Mouse (Mus musculus): ENCODE measurements around the gene Phldb3. TPM values are rescaled to one million over a fixed set of nuclear protein-coding genes. Genes with fewer than 3 reads are reported as not detected.

The Phldb3 gene
- total and polyA plus RNA-seq, 3 experiments: 0.89 to 3.6 (median 3.5) TPM

DNA sequence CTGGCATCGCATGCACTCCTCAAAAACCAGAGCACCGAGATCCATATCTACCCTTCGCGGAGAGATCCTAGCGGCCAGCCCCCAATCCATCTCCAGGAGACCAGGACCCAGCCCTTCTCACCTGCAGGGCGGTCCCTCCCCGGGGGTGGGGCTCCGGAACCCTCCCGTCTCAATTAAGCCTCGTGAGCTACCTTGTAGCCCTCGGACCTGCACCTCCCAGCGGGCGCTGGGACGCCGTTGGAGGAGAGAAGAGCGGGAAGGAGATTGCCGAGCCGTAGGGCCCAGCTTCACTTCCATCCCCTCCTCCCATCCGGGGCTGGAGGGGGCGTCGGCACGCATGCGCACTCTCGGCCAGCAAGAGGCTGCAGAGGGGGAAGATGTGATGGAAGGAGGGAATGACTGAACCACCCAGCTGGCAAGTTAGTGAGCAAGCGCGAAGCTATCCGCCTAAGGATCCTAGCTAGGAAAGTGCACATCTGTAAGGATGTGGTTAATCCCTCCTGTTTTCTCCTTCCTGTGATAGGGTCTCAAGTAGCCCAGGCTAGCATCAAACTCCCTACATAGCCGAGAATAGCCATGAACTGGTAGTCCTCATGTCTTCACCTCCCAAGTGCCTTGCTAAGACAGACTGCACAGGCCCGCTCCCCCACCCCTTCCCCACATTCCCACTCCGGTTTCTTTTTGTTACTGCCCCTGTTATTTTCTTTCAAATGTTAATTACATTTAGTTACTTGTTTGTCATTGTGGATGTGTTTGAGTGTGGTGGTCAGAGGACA is 23.0 kb upstream of the Phldb3 start, which contains the start of the genes Ethe1 and Zfp575:
Gene Ethe1 (plus strand): TSS at position 214 of the 776 bp plus-strand sequence.
Gene Zfp575 (minus strand): TSS at position 312 of the 776 bp plus-strand sequence.
- no peak within 1 kb of the TSS for H3K4me3 ChIP-seq (replicated peaks in 1 of 3; ENCODE audit: low read depth in 2 of 3, low read length in 2 of 3, poor library complexity in 1 of 3)
- TF ChIP-seq ETS1 (conservative IDR thresholded peaks at IDR 0.05; ENCODE audit: low read depth, low read length) (no peak), JUND (conservative IDR thresholded peaks at IDR 0.05; ENCODE audit: low read depth, low read length) (no peak), RCOR1 (conservative IDR thresholded peaks at IDR 0.05; ENCODE audit: low read depth, low read length) (no peak), MYC (IDR thresholded peaks at IDR 0.05; ENCODE audit: low read depth, low read length) (no peak), ZC3H11A (IDR thresholded peaks at IDR 0.05; ENCODE audit: low read depth, low read length) (no peak), BHLHE40 (IDR thresholded peaks at IDR 0.05; ENCODE audit: low read depth, low read length) (no peak)
- H3K36me3 ChIP-seq (replicated peaks in 1 of 2; ENCODE audit: control insufficient read depth in 1 of 2, insufficient read depth in 1 of 2, low read length in 1 of 2): no peaks in the 10 kb centered on the region
- in situ Hi-C loops (cut with MboI; ENCODE audit: low pct_ligation_motif_present, low pct_unique_long_range_greater_than_20kb, low sequenced_read_pairs): no loop called here
- peaks cover 15% of the 10 kb centered on the region for H3K9me3 ChIP-seq (replicated peaks; ENCODE audit: low read length)
- DNase-seq (ENCODE audit: extremely low read depth): no peak
- H3K4me2 ChIP-seq (ENCODE audit: insufficient read depth, low read depth, poor library complexity, severe bottlenecking): no peak within 1 kb of the TSS
- peaks cover 5 to 15% of the 10 kb centered on the region in 2 experiments for H3K4me1 ChIP-seq (ENCODE audit: control insufficient read depth in 1 of 2, insufficient read depth in 2 of 2)
- no peaks in the 10 kb centered on the region for H3K27me3 ChIP-seq (replicated peaks)
- no peak within 1 kb of the TSS for H3K27ac ChIP-seq (ENCODE audit: insufficient read depth, low read depth)
- dilution Hi-C loops (cut with MboI; ENCODE audit: extremely low pct_ligation_motif_present, extremely low pct_unique_long_range_greater_than_20kb, low sequenced_read_pairs): no loop called here
- H3K9ac ChIP-seq (ENCODE audit: insufficient read depth, low read depth): no peak within 1 kb of the TSS
- H3K79me2 ChIP-seq (replicated peaks; ENCODE audit: control insufficient read depth, extremely low read depth, insufficient read depth, poor library complexity, severe bottlenecking): no peaks in the 10 kb centered on the region

DNA sequence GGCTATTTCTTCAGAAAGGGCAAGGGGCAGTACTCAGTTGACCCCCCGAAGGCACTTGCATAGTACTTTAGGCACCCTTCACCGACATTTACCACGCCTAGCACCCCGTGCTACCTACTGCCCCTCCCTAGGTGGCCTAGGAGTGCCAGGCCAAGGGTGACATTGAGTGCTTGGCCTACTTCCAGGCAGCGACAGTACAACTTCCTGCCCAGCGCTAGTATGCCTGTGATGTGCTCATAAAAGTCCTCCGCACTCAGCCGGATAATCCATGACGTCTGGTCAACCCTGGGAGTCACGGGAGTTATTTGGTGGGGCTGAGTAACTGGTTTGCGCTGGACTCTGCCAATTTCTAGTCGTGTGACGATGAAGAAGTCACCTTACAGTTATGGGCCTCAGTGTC is 22.2 kb upstream of the Phldb3 start:
- no peak for DNase-seq (ENCODE audit: extremely low read depth)
- Histone ChIP-seq H3K36me3 (replicated peaks in 1 of 2; ENCODE audit: control insufficient read depth in 1 of 2, insufficient read depth in 1 of 2, low read length in 1 of 2) (no peaks in the 10 kb centered on the region), H3K79me2 (replicated peaks; ENCODE audit: control insufficient read depth, extremely low read depth, insufficient read depth, poor library complexity, severe bottlenecking) (no peaks in the 10 kb centered on the region), H3K27me3 (replicated peaks) (no peaks in the 10 kb centered on the region), H3K4me1 (ENCODE audit: control insufficient read depth in 1 of 2, insufficient read depth in 2 of 2) (peaks cover 6 to 21% of the 10 kb centered on the region in 2 experiments), H3K9ac (ENCODE audit: insufficient read depth, low read depth) (no peak overlapping the region), H3K4me3 (replicated peaks in 1 of 3; ENCODE audit: low read depth in 2 of 3, low read length in 2 of 3, poor library complexity in 1 of 3) (no peak overlapping the region), H3K9me3 (replicated peaks; ENCODE audit: low read length) (peaks cover 15% of the 10 kb centered on the region), H3K4me2 (ENCODE audit: insufficient read depth, low read depth, poor library complexity, severe bottlenecking) (no peak overlapping the region), H3K27ac (ENCODE audit: insufficient read depth, low read depth) (no peak overlapping the region)
- dilution Hi-C loops (cut with MboI; ENCODE audit: extremely low pct_ligation_motif_present, extremely low pct_unique_long_range_greater_than_20kb, low sequenced_read_pairs): no loop called here
- in situ Hi-C loops (cut with MboI; ENCODE audit: low pct_ligation_motif_present, low pct_unique_long_range_greater_than_20kb, low sequenced_read_pairs): no loop called here
- TF ChIP-seq UBTF (IDR thresholded peaks at IDR 0.05; ENCODE audit: low read depth, low read length) (no peak), MXI1 (IDR thresholded peaks at IDR 0.05; ENCODE audit: low read depth, low read length) (no peak), HCFC1 (IDR thresholded peaks at IDR 0.05; ENCODE audit: low read depth, low read length) (no peak), JUN (IDR thresholded peaks at IDR 0.05; ENCODE audit: insufficient read depth, low read depth, low read length) (no peak)

DNA sequence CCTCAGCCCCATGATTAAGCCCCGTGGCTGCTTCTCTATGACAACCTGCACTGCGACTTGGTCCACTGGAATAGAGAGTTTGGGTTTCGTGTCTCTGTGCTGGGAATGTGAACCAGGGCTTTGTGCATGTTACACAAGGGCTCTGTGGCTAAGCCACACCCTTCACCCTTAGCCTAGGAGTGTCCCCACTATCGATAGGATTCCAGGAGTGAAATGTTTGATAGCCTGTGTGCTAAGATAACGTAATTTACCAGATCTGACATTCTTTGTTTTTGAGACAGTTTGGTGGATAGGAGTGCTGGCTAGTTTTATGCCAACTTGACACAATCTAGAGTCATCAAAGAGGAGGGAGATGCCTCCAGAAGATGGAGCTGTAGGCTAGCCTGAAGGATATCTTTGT is 18.8 kb upstream of the Phldb3 start:
- Histone ChIP-seq H3K27ac (ENCODE audit: insufficient read depth, low read depth) (no peak overlapping the region), H3K4me2 (ENCODE audit: insufficient read depth, low read depth, poor library complexity, severe bottlenecking) (no peak overlapping the region), H3K79me2 (replicated peaks; ENCODE audit: control insufficient read depth, extremely low read depth, insufficient read depth, poor library complexity, severe bottlenecking) (no peaks in the 10 kb centered on the region), H3K4me3 (replicated peaks in 1 of 3; ENCODE audit: low read depth in 2 of 3, low read length in 2 of 3, poor library complexity in 1 of 3) (no peak overlapping the region), H3K9ac (ENCODE audit: insufficient read depth, low read depth) (no peak overlapping the region), H3K4me1 (ENCODE audit: control insufficient read depth in 1 of 2, insufficient read depth in 2 of 2) (peaks cover 6 to 37% of the 10 kb centered on the region in 2 experiments), H3K27me3 (replicated peaks) (no peaks in the 10 kb centered on the region), H3K9me3 (replicated peaks; ENCODE audit: low read length) (no peaks in the 10 kb centered on the region), H3K36me3 (replicated peaks in 1 of 2; ENCODE audit: control insufficient read depth in 1 of 2, insufficient read depth in 1 of 2, low read length in 1 of 2) (peaks cover 0 to 15% of the 10 kb centered on the region in 2 experiments)
- DNase-seq (ENCODE audit: extremely low read depth): no peak
- dilution Hi-C loops (cut with MboI; ENCODE audit: extremely low pct_ligation_motif_present, extremely low pct_unique_long_range_greater_than_20kb, low sequenced_read_pairs) (no loop called here), in situ Hi-C loops (cut with MboI; ENCODE audit: low pct_ligation_motif_present, low pct_unique_long_range_greater_than_20kb, low sequenced_read_pairs) (loop anchor here (10.0 kb wide), 1 partner anchor 57 kb away; the partner anchor contains the start of gene Irgq)
- no peak for TF ChIP-seq GABPA (IDR thresholded peaks at IDR 0.05; ENCODE audit: insufficient replicate concordance, low read depth, low read length)
- TF ChIP-seq ZNF384 (IDR thresholded peaks at IDR 0.05; ENCODE audit: low read depth, low read length): no peak
- TF ChIP-seq USF1 (IDR thresholded peaks at IDR 0.05; ENCODE audit: low read depth, low read length): no peak
- TF ChIP-seq ZC3H11A (IDR thresholded peaks at IDR 0.05; ENCODE audit: low read depth, low read length): no peak
- TF ChIP-seq ETS1 (conservative IDR thresholded peaks at IDR 0.05; ENCODE audit: low read depth, low read length): no peak
- TF ChIP-seq RAD21 (IDR thresholded peaks at IDR 0.05; ENCODE audit: low read depth, low read length): no peak; the same call in none of the 2 replicates
- TF ChIP-seq TBP (conservative IDR thresholded peaks at IDR 0.05; ENCODE audit: low read depth, low read length): no peak
- TF ChIP-seq MXI1 (IDR thresholded peaks at IDR 0.05; ENCODE audit: low read depth, low read length): no peak
- no peak for TF ChIP-seq IRF4 (IDR thresholded peaks at IDR 0.05; ENCODE audit: low read depth, low read length)
